Mouse (Mus musculus): ENCODE measurements around the gene Aoc1.

The Aoc1 gene

GRCm38 (mm10) chr6:48872596-48872995 is at the start of gene Aoc1:
TSS of gene Aoc1 (plus strand) at chr6:48872896.
- no peak for DNase-seq (ENCODE audit: low read depth in 2 of 2, low spot score in 2 of 2)

GRCm38 (mm10) chr6:48825016-48825415 is 47.7 kb upstream of the Aoc1 start:
- no peak for DNase-seq (ENCODE audit: low read depth in 2 of 2, low spot score in 2 of 2)

GRCm38 (mm10) chr6:48828976-48829375 is 43.7 kb upstream of the Aoc1 start:
- DNase-seq (ENCODE audit: low read depth in 2 of 2, low spot score in 2 of 2): no peak

- DNase-seq (ENCODE audit: low read depth in 2 of 2, low spot score in 2 of 2): no peak
These were observed 43.0 kb upstream of the Aoc1 start for GRCm38 (mm10) chr6:48829651-48830050.

- DNase-seq (ENCODE audit: low read depth in 2 of 2, low spot score in 2 of 2): no peak
These were observed 42.5 kb upstream of the Aoc1 start for GRCm38 (mm10) chr6:48830241-48830640.

GRCm38 (mm10) chr6:48831141-48831540 is 41.6 kb upstream of the Aoc1 start:
- DNase-seq (ENCODE audit: low read depth in 2 of 2, low spot score in 2 of 2): no peak

- DNase-seq (ENCODE audit: low read depth in 2 of 2, low spot score in 2 of 2): no peak
These were observed 40.3 kb upstream of the Aoc1 start for GRCm38 (mm10) chr6:48832426-48832825.

- no peak for DNase-seq (ENCODE audit: low read depth in 2 of 2, low spot score in 2 of 2)
These were observed 39.2 kb upstream of the Aoc1 start for GRCm38 (mm10) chr6:48833515-48833914.

GRCm38 (mm10) chr6:48835241-48835640 is 37.5 kb upstream of the Aoc1 start:
- no peak for DNase-seq (ENCODE audit: low read depth in 2 of 2, low spot score in 2 of 2)

- no peak for DNase-seq (ENCODE audit: low read depth in 2 of 2, low spot score in 2 of 2)
These were observed 36.5 kb upstream of the Aoc1 start for GRCm38 (mm10) chr6:48836146-48836545.

GRCm38 (mm10) chr6:48837516-48837915 is 35.2 kb upstream of the Aoc1 start:
- no peak for DNase-seq (ENCODE audit: low read depth in 2 of 2, low spot score in 2 of 2)

- DNase-seq (ENCODE audit: low read depth in 2 of 2, low spot score in 2 of 2): no peak
These were observed 34.2 kb upstream of the Aoc1 start for GRCm38 (mm10) chr6:48838321-48839080.

GRCm38 (mm10) chr6:48840371-48840969 is 32.2 kb upstream of the Aoc1 start, which contains the start of gene Tmem176a:
TSS of gene Tmem176a (plus strand) at chr6:48840919.
- no peak for DNase-seq (ENCODE audit: low read depth in 2 of 2, low spot score in 2 of 2)

- peak in 1 of 2 experiments; percentile 16 for DNase-seq (ENCODE audit: low read depth in 2 of 2, low spot score in 2 of 2)
These were observed 31.6 kb upstream of the Aoc1 start, which contains the start of gene Tmem176b for GRCm38 (mm10) chr6:48840973-48841625. TSS of gene Tmem176b (minus strand) at chr6:48841496.

- DNase-seq (ENCODE audit: low read depth in 2 of 2, low spot score in 2 of 2): peak in 1 of 2 experiments; percentile 15
These were observed 30.4 kb upstream of the Aoc1 start for GRCm38 (mm10) chr6:48842111-48842842.

GRCm38 (mm10) chr6:48845086-48845485 is 27.6 kb upstream of the Aoc1 start:
- no peak for DNase-seq (ENCODE audit: low read depth in 2 of 2, low spot score in 2 of 2)

- DNase-seq (ENCODE audit: low read depth in 2 of 2, low spot score in 2 of 2): no peak
These were observed 20.7 kb upstream of the Aoc1 start for GRCm38 (mm10) chr6:48851820-48852491.

- no peak for DNase-seq (ENCODE audit: low read depth in 2 of 2, low spot score in 2 of 2)
These were observed 18.5 kb upstream of the Aoc1 start for GRCm38 (mm10) chr6:48854155-48854554.

GRCm38 (mm10) chr6:48857613-48858302 is 14.9 kb upstream of the Aoc1 start:
- DNase-seq (ENCODE audit: low read depth in 2 of 2, low spot score in 2 of 2): no peak

GRCm38 (mm10) chr6:48860130-48860815 is 12.4 kb upstream of the Aoc1 start:
- peak; percentile 40 to 62 for DNase-seq (ENCODE audit: low read depth in 2 of 2, low spot score in 2 of 2)
